ENCODE assay signal across 23 mouse cellular contexts in genomic region chr4:100252050-100252449, GRCm38 (mm10).
DNase-seq lines count a peak whose midpoint lies in the region; ATAC-seq lines count a peak whose summit lies in the region.
"Had no signal": no experiment of that assay in that cellular context is flagged by ENCODE, and none has a peak within 500 bp of the region (broad histone marks: within the 10 kb centered on the region; RNA-seq: fewer than 3 reads in every experiment).

No protein-coding gene starts in this region.

- DNase-seq in forebrain, embryonic 10.5 days (ENCODE audit: extremely low spot score, low spot score), result no peak
- DNase-seq in hindbrain, embryonic 10.5 days (ENCODE audit: low spot score), result no peak
- no peak for DNase-seq in kidney, adult 9 months
- no peak for DNase-seq in embryonic facial prominence, embryonic 10.5 days (ENCODE audit: low spot score)
- DNase-seq: adrenal gland, adult 8-10 months; adrenal gland, postnatal 25 days; cerebellum, adult 11-12 months; cerebellum, adult 8-10 months; cerebellum, postnatal 36 days; embryo, embryonic 11 days; gastrocnemius, postnatal 10 days; gastrocnemius, postnatal 36 days; heart, adult 18-20 months; heart, postnatal 4 days had no signal

- no peak overlapping the region for H3K9ac ChIP-seq in forebrain, embryonic 12.5 days
- H3K9ac ChIP-seq in hindbrain, embryonic 16.5 days (ENCODE audit: low read depth, low read length), result no peak overlapping the region
- no peak overlapping the region for H3K9ac ChIP-seq in kidney, embryonic 16.5 days (replicated peaks; ENCODE audit: low read length)
- H3K9ac ChIP-seq: forebrain, embryonic 15.5 days; heart, embryonic 12.5 days; heart, embryonic 15.5 days; hindbrain, embryonic 12.5 days; hindbrain, embryonic 15.5 days had no signal

- no peaks in the 10 kb centered on the region for H3K9me3 ChIP-seq in forebrain, embryonic 10.5 days
- no peaks in the 10 kb centered on the region for H3K9me3 ChIP-seq in forebrain, embryonic 12.5 days
- no peaks in the 10 kb centered on the region for H3K9me3 ChIP-seq in hindbrain, embryonic 10.5 days
- no peaks in the 10 kb centered on the region for H3K9me3 ChIP-seq in hindbrain, embryonic 16.5 days (ENCODE audit: control insufficient read depth, low read length)
- no peaks in the 10 kb centered on the region for H3K9me3 ChIP-seq in kidney, embryonic 16.5 days (ENCODE audit: low read length)
- no peaks in the 10 kb centered on the region for H3K9me3 ChIP-seq in embryonic facial prominence, embryonic 10.5 days
- H3K9me3 ChIP-seq: forebrain, embryonic 15.5 days; heart, embryonic 12.5 days; heart, embryonic 15.5 days; hindbrain, embryonic 12.5 days; hindbrain, embryonic 15.5 days had no signal

- no peaks in the 10 kb centered on the region for H3K27me3 ChIP-seq in forebrain, embryonic 10.5 days (ENCODE audit: poor library complexity, severe bottlenecking)
- H3K27me3 ChIP-seq in forebrain, embryonic 12.5 days, result no peaks in the 10 kb centered on the region
- H3K27me3 ChIP-seq in hindbrain, embryonic 10.5 days (ENCODE audit: insufficient read depth, poor library complexity, severe bottlenecking), result no peaks in the 10 kb centered on the region
- no peaks in the 10 kb centered on the region for H3K27me3 ChIP-seq in hindbrain, embryonic 16.5 days (replicated peaks; ENCODE audit: control insufficient read depth, insufficient read depth, low read length)
- H3K27me3 ChIP-seq in kidney, embryonic 16.5 days (ENCODE audit: insufficient read depth, low read length), result no peaks in the 10 kb centered on the region
- no peaks in the 10 kb centered on the region for H3K27me3 ChIP-seq in embryonic facial prominence, embryonic 10.5 days (replicated peaks; ENCODE audit: low read depth, poor library complexity, severe bottlenecking)
- H3K27me3 ChIP-seq: forebrain, embryonic 15.5 days; heart, embryonic 15.5 days; hindbrain, embryonic 15.5 days had no signal

- H3K27ac ChIP-seq in forebrain, embryonic 10.5 days, result peak overlapping the region; percentile 66
- H3K27ac ChIP-seq in forebrain, embryonic 12.5 days, result no peak overlapping the region
- peak overlapping the region; percentile 53; the same call in 1 of the 2 replicates for H3K27ac ChIP-seq in hindbrain, embryonic 10.5 days
- no peak overlapping the region for H3K27ac ChIP-seq in hindbrain, embryonic 16.5 days (ENCODE audit: low read depth, low read length)
- peak overlapping the region; percentile 69 for H3K27ac ChIP-seq in kidney, embryonic 16.5 days (ENCODE audit: low read length)
- peak overlapping the region; percentile 66 for H3K27ac ChIP-seq in embryonic facial prominence, embryonic 10.5 days (replicated peaks)
- H3K27ac ChIP-seq: forebrain, embryonic 15.5 days; heart, embryonic 15.5 days; hindbrain, embryonic 12.5 days; hindbrain, embryonic 15.5 days had no signal

- H3K4me2 ChIP-seq in forebrain, embryonic 12.5 days, result no peak overlapping the region
- no peak overlapping the region for H3K4me2 ChIP-seq in hindbrain, embryonic 16.5 days (ENCODE audit: low read length)
- H3K4me2 ChIP-seq in kidney, embryonic 16.5 days (replicated peaks; ENCODE audit: low read depth, low read length), result no peak overlapping the region
- H3K4me2 ChIP-seq: forebrain, embryonic 15.5 days; heart, embryonic 12.5 days; heart, embryonic 15.5 days; hindbrain, embryonic 12.5 days; hindbrain, embryonic 15.5 days had no signal

- no peaks in the 10 kb centered on the region for H3K36me3 ChIP-seq in forebrain, embryonic 10.5 days (replicated peaks)
- H3K36me3 ChIP-seq in forebrain, embryonic 12.5 days (replicated peaks), result no peaks in the 10 kb centered on the region
- H3K36me3 ChIP-seq in hindbrain, embryonic 10.5 days, result no peaks in the 10 kb centered on the region
- no peaks in the 10 kb centered on the region for H3K36me3 ChIP-seq in hindbrain, embryonic 16.5 days (ENCODE audit: control insufficient read depth, insufficient read depth, low read length)
- H3K36me3 ChIP-seq in kidney, embryonic 16.5 days (ENCODE audit: insufficient read depth, low read length), result no peaks in the 10 kb centered on the region
- H3K36me3 ChIP-seq in embryonic facial prominence, embryonic 10.5 days (replicated peaks), result no peaks in the 10 kb centered on the region; the same call in 1 of the 2 replicates
- H3K36me3 ChIP-seq: forebrain, embryonic 15.5 days; heart, embryonic 12.5 days; heart, embryonic 15.5 days; hindbrain, embryonic 12.5 days; hindbrain, embryonic 15.5 days had no signal

- peaks cover 36% of the 10 kb centered on the region for H3K4me1 ChIP-seq in forebrain, embryonic 10.5 days
- no peaks in the 10 kb centered on the region for H3K4me1 ChIP-seq in forebrain, embryonic 12.5 days
- H3K4me1 ChIP-seq in hindbrain, embryonic 10.5 days (replicated peaks), result peaks cover 45% of the 10 kb centered on the region
- no peaks in the 10 kb centered on the region for H3K4me1 ChIP-seq in hindbrain, embryonic 16.5 days (ENCODE audit: control insufficient read depth, insufficient read depth, low read depth, low read length)
- peaks cover 28% of the 10 kb centered on the region for H3K4me1 ChIP-seq in kidney, embryonic 16.5 days (ENCODE audit: insufficient read depth, low read length)
- peaks cover 68% of the 10 kb centered on the region for H3K4me1 ChIP-seq in embryonic facial prominence, embryonic 10.5 days
- H3K4me1 ChIP-seq: forebrain, embryonic 15.5 days; hindbrain, embryonic 15.5 days had no signal

- WGBS in forebrain, embryonic 10.5 days, result 50% methylated on average over 1 of the region's 1 CpGs
- 75% methylated on average over 1 of the region's 1 CpGs for WGBS in forebrain, embryonic 12.5 days
- 72% methylated on average over 1 of the region's 1 CpGs for WGBS in hindbrain, embryonic 10.5 days
- 70% methylated on average over 1 of the region's 1 CpGs for WGBS in hindbrain, embryonic 16.5 days
- WGBS in kidney, embryonic 16.5 days, result 32% methylated on average over 1 of the region's 1 CpGs
- WGBS in embryonic facial prominence, embryonic 10.5 days, result 56% methylated on average over 1 of the region's 1 CpGs

- no peak for ATAC-seq in forebrain, embryonic 12.5 days (ENCODE audit: low FRiP score)
- ATAC-seq in hindbrain, embryonic 16.5 days, result no peak
- ATAC-seq in kidney, embryonic 16.5 days (ENCODE audit: low FRiP score, low TSS enrichment), result no peak
- ATAC-seq: activated CD4-positive, CD25-positive, alpha-beta regulatory T cell, adult 4 months; forebrain, embryonic 15.5 days had no signal

- H3K4me3 ChIP-seq in forebrain, embryonic 10.5 days, result no peak overlapping the region
- H3K4me3 ChIP-seq in forebrain, embryonic 12.5 days (replicated peaks), result no peak overlapping the region
- no peak overlapping the region for H3K4me3 ChIP-seq in hindbrain, embryonic 10.5 days
- no peak overlapping the region for H3K4me3 ChIP-seq in hindbrain, embryonic 16.5 days (ENCODE audit: low read length)
- no peak overlapping the region for H3K4me3 ChIP-seq in kidney, embryonic 16.5 days (ENCODE audit: low read length)
- no peak overlapping the region for H3K4me3 ChIP-seq in embryonic facial prominence, embryonic 10.5 days
- H3K4me3 ChIP-seq: forebrain, embryonic 15.5 days; heart, embryonic 12.5 days; heart, embryonic 15.5 days; hindbrain, embryonic 12.5 days; hindbrain, embryonic 15.5 days had no signal

Comparison
In these comparisons a context has a peak if more than half of its experiments do, and no peak if none do; other contexts are left out.
1. H3K27ac ChIP-seq: peak in forebrain, embryonic 10.5 days (single experiment), hindbrain, embryonic 10.5 days (single experiment), kidney, embryonic 16.5 days (single experiment) and embryonic facial prominence, embryonic 10.5 days (single experiment); none in forebrain, embryonic 12.5 days (single experiment) and hindbrain, embryonic 16.5 days (single experiment).